Mouse (Mus musculus): ENCODE results near the gene Mettl27. TPM values are rescaled to one million over a fixed set of nuclear protein-coding genes. Genes with fewer than 3 reads are reported as not detected.

The Mettl27 gene
- polyA plus RNA-seq, 1 experiment from 2014 or later = 29.5 TPM

DNA sequence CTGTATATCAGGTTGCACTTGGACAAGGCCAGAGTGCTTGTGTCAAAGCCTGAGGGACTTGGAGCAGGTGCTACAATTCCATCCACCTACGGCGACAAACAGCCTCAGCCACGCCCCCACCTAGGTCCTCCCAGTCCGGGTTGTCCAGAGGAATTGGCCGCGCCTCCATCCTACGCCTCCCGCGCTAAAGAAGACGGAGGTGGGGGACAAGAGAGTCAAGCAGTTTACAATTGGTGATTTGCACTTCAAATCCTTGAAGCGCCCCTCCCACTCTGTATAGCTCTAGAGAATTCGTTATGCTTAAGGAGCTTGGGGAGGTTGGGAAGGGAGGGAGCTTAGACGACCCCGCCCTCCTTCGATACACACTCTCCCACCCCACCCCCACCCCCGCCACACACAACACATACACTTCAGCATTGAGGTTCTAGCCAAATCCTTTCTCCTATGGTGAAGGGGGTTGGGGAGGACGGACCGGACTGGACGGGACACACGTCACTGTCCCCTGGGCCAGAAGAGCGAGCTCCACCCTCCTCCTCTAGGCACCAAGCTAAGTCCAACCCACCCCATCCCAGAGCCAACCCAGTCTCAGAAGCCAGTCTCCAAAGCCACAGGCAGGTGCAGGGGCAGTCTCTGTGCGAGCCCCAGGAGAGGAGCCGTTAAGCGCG, 53.6 kb downstream of the Mettl27 start, which contains the start of gene Cldn3:
Gene Cldn3 (plus strand): TSS at position 582 of the 665 bp plus-strand sequence.
- no peak for DNase-seq (ENCODE audit: low spot score)

DNA sequence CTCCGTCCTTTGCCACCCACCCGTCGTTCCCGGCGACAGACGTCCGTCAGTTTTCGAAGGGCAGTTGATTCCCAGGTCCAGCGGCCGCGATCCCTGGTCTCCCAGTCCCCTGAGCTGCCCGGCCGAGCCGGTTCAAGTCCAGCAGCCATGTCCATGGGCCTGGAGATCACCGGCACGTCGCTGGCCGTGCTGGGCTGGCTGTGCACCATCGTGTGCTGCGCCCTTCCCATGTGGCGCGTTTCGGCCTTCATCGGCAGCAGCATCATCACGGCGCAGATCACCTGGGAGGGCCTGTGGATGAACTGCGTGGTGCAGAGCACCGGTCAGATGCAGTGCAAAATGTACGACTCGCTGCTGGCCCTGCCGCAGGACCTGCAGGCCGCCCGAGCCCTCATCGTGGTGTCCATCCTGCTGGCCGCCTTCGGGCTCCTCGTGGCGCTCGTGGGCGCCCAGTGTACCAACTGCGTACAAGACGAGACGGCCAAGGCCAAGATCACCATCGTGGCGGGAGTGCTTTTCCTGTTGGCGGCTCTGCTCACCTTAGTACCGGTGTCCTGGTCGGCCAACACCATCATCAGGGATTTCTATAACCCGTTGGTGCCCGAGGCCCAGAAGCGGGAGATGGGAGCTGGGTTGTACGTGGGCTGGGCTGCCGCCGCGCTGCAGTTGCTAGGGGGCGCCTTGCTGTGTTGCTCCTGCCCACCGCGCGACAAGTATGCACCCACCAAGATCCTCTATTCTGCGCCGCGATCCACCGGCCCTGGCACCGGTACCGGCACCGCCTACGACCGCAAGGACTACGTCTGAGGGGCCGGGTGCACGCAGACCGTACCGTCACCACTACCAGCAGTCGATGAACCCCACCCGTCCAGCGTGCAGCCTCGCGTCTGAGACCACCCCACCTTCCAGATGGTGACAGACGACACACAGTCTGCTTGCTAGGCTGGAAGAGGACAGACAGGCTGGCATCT, 54.4 kb downstream of the Mettl27 start:
- DNase-seq (ENCODE audit: low spot score) = no peak

DNA sequence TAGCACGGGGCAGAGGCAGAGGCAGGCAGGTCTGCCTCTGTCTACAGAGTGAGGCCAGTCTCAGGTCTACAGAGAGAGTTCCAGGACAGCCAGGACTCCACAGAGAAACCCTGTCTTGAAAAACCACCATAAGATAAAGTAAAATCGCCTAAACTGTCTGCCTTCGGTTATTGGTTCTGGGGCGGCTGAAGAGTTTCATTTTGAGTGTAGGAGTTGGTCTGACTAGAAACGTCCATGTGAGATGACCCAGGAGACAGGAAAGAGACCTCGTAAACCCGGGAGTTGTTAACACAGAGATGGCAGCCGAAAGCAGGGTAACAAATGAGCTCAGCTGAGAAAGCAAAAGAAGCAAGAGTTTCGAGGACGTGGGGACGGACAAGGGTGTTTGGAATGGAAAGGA, 57.0 kb downstream of the Mettl27 start:
- no peak for DNase-seq (ENCODE audit: low spot score)

- DNase-seq (ENCODE audit: low spot score) = no peak
Observed at GRCm38 (mm10) chr5:134989741-134990140, 57.6 kb downstream of the Mettl27 start.

Other genes with a start within 250 kb of the Mettl27 start
- gene Limk1, start 243.8 kb upstream of the Mettl27 start, polyA plus RNA-seq (2015; fragmentation: Nextera tagmentation; extraction: Ambion mirVana) = 2.8 and 3.8 TPM in 2 replicates
- gene Eln, start 185.0 kb upstream of the Mettl27 start, polyA plus RNA-seq (2015; fragmentation: Nextera tagmentation; extraction: Ambion mirVana) = 12.4 and 96.1 TPM in 2 replicates
- gene Tmem270, start 25.6 kb upstream of the Mettl27 start, polyA plus RNA-seq (2015; fragmentation: Nextera tagmentation; extraction: Ambion mirVana) = not detected in 2 replicates
- 4.1 and 5.0 TPM in 2 replicates for gene Cldn13, start 16.8 kb upstream of the Mettl27 start, polyA plus RNA-seq (2015; fragmentation: Nextera tagmentation; extraction: Ambion mirVana)
- gene Cldn4, start 14.6 kb downstream of the Mettl27 start, polyA plus RNA-seq (2015; fragmentation: Nextera tagmentation; extraction: Ambion mirVana) = 32.6 and 35.4 TPM in 2 replicates
- gene Cldn3, start 53.8 kb downstream of the Mettl27 start, polyA plus RNA-seq (2015; fragmentation: Nextera tagmentation; extraction: Ambion mirVana) = 6.4 and 6.8 TPM in 2 replicates
- gene Abhd11, start 76.8 kb downstream of the Mettl27 start, polyA plus RNA-seq (2015; fragmentation: Nextera tagmentation; extraction: Ambion mirVana) = 51.0 and 52.2 TPM in 2 replicates
- 3.2 and 3.3 TPM in 2 replicates for gene Stx1a, start 91.1 kb downstream of the Mettl27 start, polyA plus RNA-seq (2015; fragmentation: Nextera tagmentation; extraction: Ambion mirVana)
- 28.7 and 28.8 TPM in 2 replicates for gene Dnajc30, start 131.8 kb downstream of the Mettl27 start, polyA plus RNA-seq (2015; fragmentation: Nextera tagmentation; extraction: Ambion mirVana)
- gene Bud23, start 132.6 kb downstream of the Mettl27 start, polyA plus RNA-seq (2015; fragmentation: Nextera tagmentation; extraction: Ambion mirVana) = 103 and 119 TPM in 2 replicates
- gene Vps37d, start 145.9 kb downstream of the Mettl27 start, polyA plus RNA-seq (2015; fragmentation: Nextera tagmentation; extraction: Ambion mirVana) = 1.6 and 1.7 TPM in 2 replicates
- gene Mlxipl, start 157.5 kb downstream of the Mettl27 start, polyA plus RNA-seq (2015; fragmentation: Nextera tagmentation; extraction: Ambion mirVana) = 0.38 and 0.39 TPM in 2 replicates
- 13.1 and 13.7 TPM in 2 replicates for gene Tbl2, start 217.3 kb downstream of the Mettl27 start, polyA plus RNA-seq (2015; fragmentation: Nextera tagmentation; extraction: Ambion mirVana)
- 88.1 and 99.0 TPM in 2 replicates for gene Bcl7b, start 235.9 kb downstream of the Mettl27 start, polyA plus RNA-seq (2015; fragmentation: Nextera tagmentation; extraction: Ambion mirVana)